Mouse (Mus musculus) inflammation-experienced regulatory T-cells, adult 6 months (primary cell): ENCODE measurements at regions not wholly inside any gene's neighbourhood (a gene's known extent, or its start where the extent isn't known, plus 50 kb on each side); places are given as distances from the start of the nearest gene placed in this dataset.
"Not testable (repeated sequence)": the region's sequence is repeated elsewhere in the genome, so short reads cannot be mapped to it uniquely, and the experiment has no call there.

Experiments
- ATAC-seq: one replicate; pipeline ENCODE4 v1.8.0; 2017

DNA sequence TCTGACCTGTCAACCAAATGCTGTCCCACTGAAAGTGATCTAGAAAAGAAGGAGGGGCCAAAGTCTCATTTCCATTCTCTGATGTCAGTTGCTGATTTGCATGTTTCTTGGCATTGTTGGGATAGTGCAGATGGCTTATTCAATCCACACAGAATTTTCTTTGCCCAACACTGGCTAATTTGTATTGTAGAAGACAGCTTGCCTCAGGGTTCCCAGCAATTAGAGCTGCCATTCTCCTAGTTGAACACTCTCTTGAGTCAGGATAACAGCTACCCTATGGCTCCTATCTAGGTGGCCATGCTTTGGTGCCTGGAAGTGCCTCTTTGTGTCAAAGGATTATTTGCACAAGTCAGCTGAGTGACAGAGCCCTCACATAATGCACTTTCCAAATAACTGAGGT is 569.0 kb downstream of the Lrriq3 start:
- ATAC-seq: no peak

DNA sequence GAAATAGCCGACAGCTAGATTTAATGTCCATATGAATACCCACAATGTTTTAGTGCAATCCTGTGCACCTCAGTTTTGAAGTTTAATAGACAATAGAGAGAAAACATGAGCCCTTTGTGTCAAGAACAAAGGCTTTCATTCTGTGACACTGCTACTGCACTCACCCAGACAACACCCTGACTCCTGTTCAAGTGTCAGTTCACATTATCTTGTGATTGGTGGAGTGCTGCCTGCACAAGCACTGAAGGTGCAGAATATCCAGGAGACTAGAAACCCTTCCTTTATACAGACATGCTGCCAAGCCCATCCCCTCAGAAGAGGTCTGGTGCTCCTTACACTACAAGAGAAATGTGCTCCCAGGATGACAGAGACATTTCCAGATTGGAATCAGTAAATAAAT is 579.3 kb downstream of the Lrriq3 start:
- no peak for ATAC-seq

GRCm38 (mm10) chr3:155680200-155680599 is 587.0 kb downstream of the Lrriq3 start:
- no peak for ATAC-seq

DNA sequence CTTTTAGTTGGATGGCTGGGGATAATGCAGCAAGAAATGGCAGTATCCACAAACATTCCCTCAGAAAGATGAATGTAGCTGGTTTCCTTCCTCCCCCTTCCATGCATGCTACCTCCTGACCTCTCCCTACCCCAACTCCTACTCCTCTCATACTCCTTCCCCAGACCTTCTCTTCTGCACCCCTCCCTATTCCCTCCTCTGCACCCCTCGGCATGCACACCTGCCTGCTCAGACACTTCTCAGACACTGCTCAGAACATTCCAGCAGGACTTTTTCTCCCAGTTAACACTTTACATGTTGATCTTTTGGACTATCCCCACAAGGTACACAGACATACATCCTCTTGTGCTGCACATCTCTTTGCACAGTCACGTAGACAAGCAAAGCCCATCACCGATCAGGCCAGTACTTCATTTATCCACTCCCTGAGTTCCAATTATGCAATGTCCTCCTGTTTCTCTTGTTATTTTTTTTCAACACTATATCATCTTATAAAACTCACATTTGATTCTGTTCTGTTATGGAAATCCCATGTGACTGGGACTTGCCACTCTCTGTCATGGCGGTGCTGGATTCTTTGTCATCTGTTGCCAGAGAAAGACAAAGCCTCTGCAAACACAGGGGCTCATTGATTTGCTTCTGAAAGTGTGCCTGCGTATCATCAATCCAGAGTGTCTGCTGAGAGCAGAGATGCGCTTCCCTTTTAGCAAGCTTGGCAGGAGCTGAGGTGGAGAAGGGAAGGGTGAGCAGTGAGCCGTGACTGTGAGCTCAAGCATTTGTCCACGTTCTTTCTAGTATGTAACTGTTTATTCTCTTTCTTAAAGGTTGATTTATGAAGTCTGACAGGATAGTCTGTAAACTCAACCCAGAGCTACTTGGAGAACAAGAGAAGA is 589.9 kb downstream of the Lrriq3 start:
- no peak for ATAC-seq

- no peak for ATAC-seq
These were observed 595.1 kb downstream of the Lrriq3 start for GRCm38 (mm10) chr3:155688358-155688757.

- no peak for ATAC-seq
These were observed 629.8 kb downstream of the Lrriq3 start for GRCm38 (mm10) chr3:155723011-155723510.

- no peak for ATAC-seq
These were observed 649.2 kb downstream of the Lrriq3 start for GRCm38 (mm10) chr3:155742421-155742820.

- not testable (repeated sequence) for ATAC-seq
These were observed 653.4 kb downstream of the Lrriq3 start for GRCm38 (mm10) chr3:155746601-155747000.

GRCm38 (mm10) chr3:155747511-155747910 is 654.3 kb downstream of the Lrriq3 start:
- ATAC-seq: no peak

DNA sequence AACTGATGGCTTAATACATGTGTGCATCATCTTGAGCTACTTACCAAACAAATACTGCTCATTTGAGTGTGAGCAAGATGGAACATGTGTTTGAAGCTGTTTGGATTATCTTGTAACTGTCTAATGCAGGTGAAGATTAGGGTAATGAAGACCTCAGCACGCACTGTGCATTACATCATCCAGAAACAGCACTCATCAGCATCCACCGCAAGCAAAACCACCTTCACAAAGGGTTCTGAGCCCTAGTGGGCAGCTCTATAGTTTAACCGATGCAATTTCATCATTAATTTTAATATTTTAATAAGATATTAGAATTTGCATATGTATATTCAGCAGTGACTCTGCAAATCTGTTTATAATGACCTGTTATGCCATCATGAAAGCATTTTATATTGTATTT is 664.1 kb downstream of the Lrriq3 start:
- no peak for ATAC-seq

DNA sequence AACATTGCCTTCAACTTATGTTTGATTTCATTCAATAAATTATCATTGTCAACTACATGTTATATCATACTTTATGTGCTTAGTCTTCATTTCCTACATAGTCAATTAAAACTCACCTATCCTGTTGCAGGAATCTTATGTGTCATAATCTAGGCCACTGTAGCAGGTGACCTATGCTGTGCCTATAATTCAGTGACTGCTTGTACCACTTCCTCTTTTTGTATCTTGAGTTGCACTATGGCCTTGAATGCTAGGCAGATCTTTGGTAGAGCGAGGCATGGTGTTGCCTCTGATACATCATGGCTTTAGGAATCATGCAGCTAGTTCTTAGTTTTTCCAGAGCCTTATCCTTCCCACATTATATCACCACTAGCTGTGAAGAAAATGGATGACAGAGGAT is 682.8 kb downstream of the Lrriq3 start:
- no peak for ATAC-seq

DNA sequence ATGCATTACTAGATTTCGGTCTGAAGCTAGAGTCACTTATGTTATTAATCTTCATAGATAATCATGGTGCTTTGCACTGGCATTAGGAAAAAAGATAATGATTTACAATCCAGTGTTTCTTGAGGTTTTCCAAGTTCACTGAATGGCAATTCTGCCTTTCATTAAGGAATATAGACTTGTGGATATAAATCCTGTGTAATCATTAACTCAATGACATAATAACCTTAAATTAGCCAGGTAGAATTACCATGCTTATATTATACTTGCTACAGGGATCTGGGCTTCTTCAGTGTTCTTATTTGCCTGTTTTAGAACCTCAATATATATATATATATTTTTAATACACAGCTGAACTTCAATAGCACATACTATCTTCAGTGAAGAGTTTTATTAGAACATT is 683.8 kb downstream of the Lrriq3 start:
- no peak for ATAC-seq

GRCm38 (mm10) chr3:155815693-155816092 is 722.5 kb downstream of the Lrriq3 start:
- no peak for ATAC-seq

GRCm38 (mm10) chr3:155824863-155825262 is 731.6 kb downstream of the Lrriq3 start:
- no peak for ATAC-seq

- no peak for ATAC-seq
These were observed 695.3 kb upstream of the Negr1 start for GRCm38 (mm10) chr3:155866286-155866685.

DNA sequence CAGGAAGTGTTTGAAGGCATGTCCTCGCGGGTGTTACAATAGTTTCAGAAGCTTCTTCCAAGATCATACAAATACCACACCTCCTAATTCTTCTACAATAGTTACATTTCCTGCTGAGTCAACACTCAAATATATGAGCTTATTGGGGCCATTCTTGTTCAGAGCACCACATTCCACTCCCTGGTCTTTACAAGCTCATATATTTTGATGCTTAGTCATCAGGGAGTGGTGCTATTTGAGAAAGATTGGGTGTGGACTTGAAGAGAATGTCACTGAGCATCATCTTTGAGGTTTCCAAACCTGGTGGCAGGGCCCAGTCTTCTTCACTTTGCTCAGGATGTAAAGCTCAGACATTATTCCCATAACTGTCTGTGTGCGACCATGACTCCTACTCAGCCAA is 685.9 kb upstream of the Negr1 start:
- no peak for ATAC-seq

DNA sequence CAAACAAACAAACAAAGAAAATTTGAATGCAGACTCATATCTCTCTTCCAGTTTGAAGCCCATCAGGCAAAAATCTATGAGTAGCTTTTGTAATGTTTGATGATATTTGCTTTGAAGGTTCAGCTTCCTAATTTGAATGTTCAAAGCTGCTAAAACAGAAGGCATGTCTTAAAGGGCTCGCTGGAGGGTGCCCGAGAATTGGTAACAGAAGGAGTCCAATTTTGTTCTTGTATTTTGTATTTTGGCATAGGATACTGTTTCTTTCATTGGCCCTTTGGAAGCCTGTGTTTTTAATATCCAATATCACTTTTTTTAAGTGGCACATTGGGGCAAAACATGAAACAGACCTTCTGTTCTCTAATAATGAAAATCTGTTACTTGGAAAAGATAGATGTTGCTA is 683.2 kb upstream of the Negr1 start:
- ATAC-seq: no peak

GRCm38 (mm10) chr3:155880722-155881121 is 680.9 kb upstream of the Negr1 start:
- no peak for ATAC-seq

GRCm38 (mm10) chr3:155915981-155916380 is 645.6 kb upstream of the Negr1 start:
- no peak for ATAC-seq

DNA sequence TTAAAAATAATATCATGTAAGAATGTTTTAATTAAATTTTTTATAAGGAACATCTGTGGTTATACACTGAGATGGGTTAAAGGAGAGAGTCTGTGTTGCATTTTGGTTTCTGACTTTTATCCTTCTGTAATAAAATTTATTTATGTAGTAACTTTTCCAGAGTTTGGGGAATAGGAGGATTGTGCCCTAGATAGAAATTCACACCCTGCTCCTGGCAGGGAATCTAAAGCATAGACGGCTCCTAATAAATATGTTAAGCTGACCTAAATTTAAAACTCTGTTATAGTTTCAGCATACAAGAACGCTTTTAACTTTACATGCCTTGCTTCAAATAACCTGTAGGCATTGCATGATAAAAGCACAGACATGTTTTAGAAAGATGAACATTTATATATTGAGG is 618.7 kb upstream of the Negr1 start:
- no peak for ATAC-seq

DNA sequence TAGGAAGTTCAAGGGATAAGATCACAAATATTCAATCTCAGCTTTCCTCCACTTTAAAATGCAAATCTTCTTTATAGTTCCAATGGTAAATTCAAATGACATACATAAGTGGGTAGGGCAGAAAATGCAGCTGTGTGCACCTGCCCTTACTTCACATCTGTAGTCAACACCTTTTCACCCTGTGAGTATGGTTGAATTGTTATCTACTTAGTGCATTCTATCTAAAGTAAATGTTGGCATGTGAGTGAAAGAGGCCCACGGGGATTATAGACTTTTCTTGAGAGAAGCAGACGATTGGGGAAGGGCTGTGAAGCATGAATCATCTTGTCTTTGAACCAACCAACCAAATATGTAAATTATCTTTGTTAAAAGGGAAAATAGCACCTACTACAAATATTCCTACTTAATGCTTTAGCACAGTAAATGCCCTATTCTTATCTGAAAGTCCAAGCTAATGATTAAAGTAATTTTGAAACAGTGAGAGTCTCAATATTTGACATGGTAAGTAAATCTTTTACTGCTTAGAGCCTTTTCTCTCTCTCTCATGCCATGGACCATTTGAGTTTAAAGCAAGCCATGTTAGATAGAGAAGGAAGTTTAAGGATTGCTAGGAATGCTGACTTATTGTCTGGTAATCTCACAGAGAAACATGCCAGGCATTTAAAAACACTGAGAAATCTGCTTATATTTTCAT is 617.4 kb upstream of the Negr1 start:
- no peak for ATAC-seq

GRCm38 (mm10) chr3:155945188-155945587 is 616.4 kb upstream of the Negr1 start:
- ATAC-seq: no peak

GRCm38 (mm10) chr3:155962496-155962895 is 599.1 kb upstream of the Negr1 start:
- ATAC-seq: not testable (repeated sequence)

DNA sequence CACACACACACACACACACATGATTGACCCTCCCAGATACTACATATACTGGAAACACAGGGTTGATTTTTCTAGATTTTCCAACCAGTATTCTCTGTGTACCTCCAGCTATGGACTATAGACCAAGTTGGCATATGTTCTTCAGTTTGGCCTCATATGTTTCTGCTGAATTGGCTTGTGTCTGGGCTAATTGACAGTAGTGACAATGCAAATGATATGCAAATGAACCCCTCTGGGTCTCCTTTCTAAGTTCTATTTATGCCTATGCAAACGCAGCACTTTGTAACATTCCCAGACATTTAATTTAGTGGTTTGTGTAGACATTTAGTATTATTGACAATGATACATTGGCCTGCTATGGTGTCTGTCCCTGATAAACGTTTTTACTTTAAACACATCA is 582.0 kb upstream of the Negr1 start:
- no peak for ATAC-seq
